Mouse (Mus musculus) MEL (cell line): ENCODE data around the gene Slc51a. TPM values are rescaled to one million over a fixed set of nuclear protein-coding genes. Genes with fewer than 3 reads are reported as not detected.

ENCODE experiments used
- DNase-seq: peaks from one replicate; pipeline ENCODE4 v3.0.0; 2011; ENCODE audit warnings: low read depth, low spot score
- H3K27ac ChIP-seq: 2 replicates; pipeline ENCODE4 v1.5.1; 2012; ENCODE audit warnings: low read depth, mild to moderate bottlenecking, control low read depth, low read length, moderate library complexity; ENCODE audit not compliant: control insufficient read depth
- H3K27me3 ChIP-seq, 2 experiments: fragments of 150-350 bp in 1 of 2; sonication (generic) in 1 of 2; 2 replicates each; pipeline ENCODE4 v1.6.1; 2012; ENCODE audit warnings: low read length in 2 of 2, mild to moderate bottlenecking in 2 of 2, improper control_type of control experiment in 1 of 2, moderate library complexity in 1 of 2; ENCODE audit not compliant: insufficient read depth in 2 of 2, control insufficient read depth in 1 of 2
- H3K36me3 ChIP-seq, 2 experiments: 2 replicates each; pipeline ENCODE4 v1.6.1; 2012 to 2014; ENCODE audit warnings: low read length in 2 of 2, improper control_type of control experiment in 1 of 2, inconsistent platforms in 1 of 2, mild to moderate bottlenecking in 1 of 2; ENCODE audit not compliant: insufficient read depth in 2 of 2, control insufficient read depth in 1 of 2
- H3K4me1 ChIP-seq, 2 experiments: fragments of 150-350 bp in 1 of 2; sonication (generic) in 1 of 2; 2 replicates each; pipeline ENCODE4 v1.6.1; 2012; ENCODE audit warnings: low read length in 2 of 2, improper control_type of control experiment in 1 of 2, mild to moderate bottlenecking in 1 of 2; ENCODE audit not compliant: insufficient read depth in 2 of 2, control insufficient read depth in 1 of 2
- H3K4me3 ChIP-seq, 2 experiments: fragments of 150-350 bp in 1 of 2; sonication (generic) in 1 of 2; 2 replicates each; pipeline ENCODE4 v1.5.1; 2012; ENCODE audit warnings: low read depth in 2 of 2, low read length in 2 of 2, mild to moderate bottlenecking in 2 of 2, moderate library complexity in 2 of 2, control low read depth in 1 of 2, improper control_type of control experiment in 1 of 2; ENCODE audit not compliant: control insufficient read depth in 1 of 2, insufficient read depth in 1 of 2
- H3K79me2 ChIP-seq: 2 replicates; pipeline ENCODE4 v1.6.1; 2012; ENCODE audit warnings: mild to moderate bottlenecking, low read length, moderate library complexity; ENCODE audit not compliant: control insufficient read depth, poor library complexity, insufficient read depth
- H3K9ac ChIP-seq: 2 replicates; pipeline ENCODE4 v1.6.1; 2012; ENCODE audit warnings: low read depth, mild to moderate bottlenecking, control low read depth, low read length, moderate library complexity; ENCODE audit not compliant: control insufficient read depth, poor library complexity, severe bottlenecking
- H3K9me3 ChIP-seq: fragments of 150-350 bp; sonication (generic); replicated peaks from 2 replicates; pipeline ENCODE4 v1.6.1; 2012; ENCODE audit warnings: mild to moderate bottlenecking, low read length, improper control_type of control experiment, moderate library complexity; ENCODE audit not compliant: insufficient read depth
- BHLHE40 ChIP-seq: IDR thresholded peaks from 2 replicates; pipeline ENCODE4 v1.6.1; 2012; ENCODE audit warnings: low read depth, mild to moderate bottlenecking, inconsistent platforms, low read length, improper control_type of control experiment, borderline replicate concordance
- CHD1 ChIP-seq: IDR thresholded peaks from 2 replicates; pipeline ENCODE4 v1.6.1; 2012; ENCODE audit warnings: low read depth, mild to moderate bottlenecking, inconsistent platforms, low read length, improper control_type of control experiment
- HCFC1 ChIP-seq: IDR thresholded peaks from 2 replicates; pipeline ENCODE4 v1.6.1; 2012; ENCODE audit warnings: low read depth, mild to moderate bottlenecking, inconsistent platforms, low read length, improper control_type of control experiment, moderate library complexity
- MXI1 ChIP-seq: IDR thresholded peaks from 2 replicates; pipeline ENCODE4 v1.6.1; 2011; ENCODE audit warnings: mild to moderate bottlenecking, low read depth, low read length, improper control_type of control experiment
- MYB ChIP-seq: IDR thresholded peaks from 2 replicates; pipeline ENCODE4 v1.6.1; 2011; ENCODE audit warnings: mild to moderate bottlenecking, low read depth, low read length, improper control_type of control experiment
- NRF1 ChIP-seq: IDR thresholded peaks from 2 replicates; pipeline ENCODE4 v1.6.1; 2014; ENCODE audit warnings: low read depth, mild to moderate bottlenecking, inconsistent platforms, low read length, improper control_type of control experiment, moderate library complexity; ENCODE audit not compliant: poor library complexity, insufficient read depth, severe bottlenecking
- POLR2AphosphoS5 ChIP-seq: IDR thresholded peaks from 2 replicates; pipeline ENCODE4 v1.6.1; 2012; ENCODE audit warnings: low read depth, borderline replicate concordance, mild to moderate bottlenecking, inconsistent platforms, low read length, moderate library complexity, mixed read lengths
- TAL1 ChIP-seq: IDR thresholded peaks from 2 replicates; pipeline ENCODE4 v1.6.1; 2012; ENCODE audit warnings: mild to moderate bottlenecking, inconsistent platforms, low read length, moderate library complexity, mixed read lengths
- TBP ChIP-seq: IDR thresholded peaks from 2 replicates; pipeline ENCODE4 v1.8.0; 2011; ENCODE audit warnings: low read depth, low read length, improper control_type of control experiment
- UBTF ChIP-seq: IDR thresholded peaks from 2 replicates; pipeline ENCODE4 v1.6.1; 2012; ENCODE audit warnings: low read depth, mild to moderate bottlenecking, inconsistent platforms, low read length, improper control_type of control experiment, moderate library complexity, borderline replicate concordance; ENCODE audit not compliant: insufficient read depth
- USF2 ChIP-seq, 2 experiments: IDR thresholded peaks; 2 replicates each; pipeline ENCODE4 v1.6.1; 2011 to 2012; ENCODE audit warnings: improper control_type of control experiment in 2 of 2, low read length in 2 of 2, borderline replicate concordance in 1 of 2, inconsistent platforms in 1 of 2, low read depth in 1 of 2, mild to moderate bottlenecking in 1 of 2; ENCODE audit not compliant: insufficient read depth in 1 of 2
- polyA plus RNA-seq, 2 experiments: library from polyadenylated mRNA; stranded (reverse) in 1 of 2; unstranded in 1 of 2; fragments of >175 nt in 1 of 2; fragments of >200 nt in 1 of 2; gene quantifications; 2 replicates each; pipeline versions ENCODE4 v1.2.1 to v1.2.4; 2012; ENCODE audit warnings: low replicate concordance in 2 of 2, low read depth in 1 of 2; ENCODE audit not compliant: insufficient read length in 2 of 2, insufficient read depth in 1 of 2, missing spikeins in 1 of 2
- total RNA-seq: library from RNA; depleted of rRNA; stranded (reverse); fragments of 300-350 nt; gene quantifications from 2 replicates; pipeline ENCODE4 v1.2.3, GENCODE M21; 2012

Gene Slc51a
- total and polyA plus RNA-seq, 3 experiments: 4.6 to 14.5 TPM; not detected in 1

DNA sequence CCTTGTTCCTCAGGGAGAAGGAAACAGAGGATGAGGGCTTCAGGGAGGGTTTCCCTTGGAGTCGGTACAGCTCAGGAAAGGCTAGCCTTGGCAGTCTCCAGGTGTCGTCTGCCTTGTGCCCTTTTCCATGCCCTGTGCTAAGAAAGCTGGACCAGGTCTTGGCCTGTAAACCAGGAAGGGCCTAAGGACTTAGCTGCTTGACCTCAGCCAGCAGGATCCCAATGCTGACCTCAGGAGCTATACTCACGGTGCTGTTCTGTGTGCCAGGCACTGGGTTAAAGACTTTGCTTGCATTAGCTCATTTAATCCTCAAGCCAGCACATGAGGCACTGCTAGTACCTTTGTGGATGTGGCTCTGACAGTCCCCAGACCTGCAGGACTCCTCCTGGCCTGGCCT is 23.7 kb upstream of the Slc51a start:
- Histone ChIP-seq H3K27ac (0 out of 2 replicates have a peak overlapping the region, but pooled peaks have one; percentile 16), H3K4me1 (peaks cover 19 to 35% of the 10 kb centered on the region in 2 experiments), H3K9me3 (no peaks in the 10 kb centered on the region), H3K9ac (no peak overlapping the region; the same call in 1 of the 2 replicates), H3K27me3 (no peaks in the 10 kb centered on the region), H3K36me3 (peaks cover 0 to 39% of the 10 kb centered on the region in 2 experiments; a peak in 2 of 4 replicates), H3K79me2 (no peaks in the 10 kb centered on the region; the same call in 1 of the 2 replicates), H3K4me3 (no peak overlapping the region)
- DNase-seq: no peak
- TF ChIP-seq POLR2AphosphoS5 (no peak), UBTF (no peak), MYB (no peak), CHD1 (no peak), USF2 (IDR thresholded peaks at IDR 0.05; ENCODE audit: borderline replicate concordance in 1 of 2, insufficient read depth in 1 of 2, low read depth in 1 of 2, low read length in 2 of 2) (no peak)
- TF ChIP-seq, all 39 proteins: peak for 0

DNA sequence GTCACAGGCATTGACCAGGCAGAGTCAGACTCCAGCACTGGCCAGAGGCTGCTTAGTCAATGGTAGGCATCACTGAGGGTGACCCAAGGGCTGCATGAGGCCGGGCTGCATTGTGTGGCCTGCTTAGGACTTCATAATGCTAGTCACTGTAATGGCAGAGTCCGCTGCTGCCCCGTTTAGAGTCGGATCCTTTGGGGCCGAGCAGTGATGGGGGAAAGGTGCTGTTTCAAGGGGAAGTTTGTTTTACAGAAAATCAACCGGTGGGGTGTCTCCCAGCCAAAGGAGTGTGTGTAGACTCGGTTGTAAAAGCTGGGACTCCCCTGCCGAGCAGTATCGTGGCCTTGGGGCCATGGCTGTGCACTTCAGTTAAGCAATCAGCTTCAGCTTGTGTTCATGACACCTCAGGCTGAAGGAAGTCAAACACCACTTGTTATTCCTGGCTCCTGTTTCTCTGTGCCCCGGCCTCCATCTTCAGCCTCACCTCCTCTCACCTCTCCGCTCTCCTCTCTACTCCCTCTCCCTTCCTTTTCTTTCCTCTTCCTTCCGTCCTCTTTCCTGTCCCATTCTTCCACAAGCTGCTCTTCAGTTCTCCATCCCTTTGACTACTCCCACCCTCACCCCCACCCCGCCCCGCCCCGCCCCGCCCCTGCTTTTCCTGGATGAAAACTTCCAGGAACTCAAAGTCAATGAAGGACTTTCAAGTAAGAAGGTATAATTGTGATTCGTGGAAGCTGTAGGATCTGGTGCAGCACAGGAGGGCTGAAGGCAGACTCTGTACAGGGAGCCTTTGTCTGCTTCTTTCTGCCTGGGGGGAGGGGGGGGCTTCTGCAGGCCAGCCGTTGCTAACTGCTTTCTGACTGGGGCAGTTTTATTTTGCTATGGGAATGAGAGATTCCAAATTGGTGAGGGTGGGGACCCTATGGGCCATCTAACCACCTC is 23.0 kb upstream of the Slc51a start:
- H3K36me3 ChIP-seq: peaks cover 0 to 37% of the 10 kb centered on the region in 2 experiments; a peak in 2 of 4 replicates
- H3K27me3 ChIP-seq: no peaks in the 10 kb centered on the region
- DNase-seq: peak; percentile 57
- H3K4me1 ChIP-seq: peaks cover 19 to 31% of the 10 kb centered on the region in 2 experiments
- no peaks in the 10 kb centered on the region; the same call in 1 of the 2 replicates for H3K79me2 ChIP-seq
- H3K4me3 ChIP-seq: no peak overlapping the region
- H3K9me3 ChIP-seq: no peaks in the 10 kb centered on the region
- H3K27ac ChIP-seq: peak overlapping the region; percentile 98
- peak overlapping the region; percentile 69 for H3K9ac ChIP-seq
- TF ChIP-seq NRF1 (no peak), BHLHE40 (no peak), TAL1 (peak; percentile 25; the same call in 1 of the 2 replicates), TBP (0 out of 2 replicates have a peak, but pooled peaks have one; percentile 41), HCFC1 (0 out of 2 replicates have a peak, but pooled peaks have one; percentile 16), MXI1 (peak; percentile 36; the same call in 1 of the 2 replicates)
